Mouse (Mus musculus) thymus, adult 2 months (tissue): ENCODE measurements around the gene Prss30.

Experiments
- CTCF ChIP-seq: fragments of 200-500 bp; IDR thresholded peaks from 2 replicates; pipeline ENCODE4 v1.5.1; 2012; ENCODE audit warnings: mild to moderate bottlenecking, control low read depth, low read length, moderate library complexity, borderline replicate concordance; ENCODE audit not compliant: control insufficient read depth, poor library complexity, insufficient read depth; ENCODE audit errors: extremely low read depth
- POLR2A ChIP-seq: fragments of 200-500 bp; IDR thresholded peaks from 2 replicates; pipeline ENCODE4 v1.6.1; 2012; ENCODE audit warnings: mild to moderate bottlenecking, low read length, control low read depth, moderate library complexity; ENCODE audit not compliant: control insufficient read depth, poor library complexity, insufficient read depth; ENCODE audit errors: extremely low read depth

DNA sequence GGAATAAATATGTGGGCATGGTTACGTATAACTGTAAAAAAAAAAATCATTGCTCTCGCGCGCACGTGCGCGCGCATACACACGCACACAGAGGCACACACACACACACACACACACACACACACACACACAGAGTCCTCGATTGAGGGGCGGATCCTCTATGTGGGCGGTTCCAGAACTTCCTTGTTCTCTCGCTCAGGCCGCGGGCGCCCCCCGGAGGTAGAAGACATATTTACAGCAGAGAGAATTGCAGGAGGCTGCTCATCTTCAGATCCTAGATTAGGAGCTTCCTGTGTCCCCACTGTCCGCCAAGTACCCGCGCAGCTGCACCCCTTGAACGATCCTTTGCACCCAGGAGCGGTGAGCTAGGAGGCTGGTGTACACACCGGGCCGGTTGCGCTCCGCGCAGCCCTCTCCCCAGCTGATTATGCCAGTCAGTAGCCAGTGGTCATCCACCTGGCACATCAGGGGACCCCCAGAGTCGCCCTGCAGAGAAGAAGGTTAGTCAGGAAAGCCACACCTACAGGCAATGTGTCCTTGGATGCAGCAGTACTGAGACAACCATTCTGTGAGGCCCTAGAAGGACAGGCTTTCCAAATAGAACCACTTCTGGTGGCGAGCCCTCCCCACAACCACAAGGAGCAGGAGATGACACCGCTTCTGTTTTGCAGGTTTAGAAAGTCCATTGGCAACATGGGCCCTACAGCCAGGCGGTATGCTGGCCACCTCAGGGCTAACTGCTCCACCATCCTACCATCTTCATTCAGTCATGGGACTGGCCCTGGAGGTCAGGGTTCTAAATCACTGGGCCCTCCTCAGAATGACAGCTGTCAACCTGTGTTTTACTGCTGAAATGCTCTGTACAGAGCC lies 13.4 kb upstream of the Prss30 start:
- TF ChIP-seq CTCF (peak; percentile 77; the same call in 1 of the 2 replicates), POLR2A (no peak)
